Mouse (Mus musculus): ENCODE measurements around the gene Bptf.

DNA sequence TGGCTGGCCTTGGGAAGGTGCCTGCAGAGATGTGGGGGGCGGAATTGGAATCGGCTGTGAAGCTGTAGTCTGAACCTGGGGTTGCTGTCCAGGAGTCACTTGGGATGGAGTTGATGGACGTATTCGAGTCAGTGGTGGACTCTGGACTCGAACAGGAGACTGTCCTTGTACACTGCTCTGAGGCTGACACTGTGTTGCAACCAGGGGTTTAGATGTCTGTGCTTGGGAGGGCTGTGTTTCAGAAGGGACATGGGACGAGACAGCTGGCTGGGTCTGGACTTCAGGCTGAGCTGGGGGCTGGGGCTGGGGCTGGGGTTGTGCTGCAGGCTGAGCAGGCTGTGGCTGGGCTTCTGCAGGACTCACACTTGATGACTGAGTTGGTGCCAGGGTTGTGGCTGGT lies 77.1 kb downstream of the Bptf start:
- no peak for TF ChIP-seq GATA1 (IDR thresholded peaks at IDR 0.05; ENCODE audit: borderline replicate concordance, low read length)
- no peak for TF ChIP-seq FLI1 (IDR thresholded peaks at IDR 0.05; ENCODE audit: low read length)
